Mouse (Mus musculus) forebrain, embryonic 13.5 days (tissue): ENCODE measurements at regions not wholly inside any gene's neighbourhood (a gene's known extent, or its start where the extent isn't known, plus 50 kb on each side); places are given as distances from the start of the nearest gene placed in this dataset.

Experiments used
- ATAC-seq: fragments of 200-750 bp; cut with Nextera tagmentation; 2 replicates; pipeline ENCODE4 v1.8.0; 2017
- H3K27ac ChIP-seq: fragments of 300-500 bp; sonication (generic); 2 replicates; pipeline ENCODE4 v1.5.1; 2015; ENCODE audit warnings: inconsistent platforms, mild to moderate bottlenecking, moderate library complexity
- H3K27me3 ChIP-seq: fragments of 300-500 bp; sonication (generic); 2 replicates; pipeline ENCODE4 v1.6.1; 2015; ENCODE audit warnings: mild to moderate bottlenecking, inconsistent platforms
- H3K36me3 ChIP-seq: fragments of 300-500 bp; sonication (generic); 2 replicates; pipeline ENCODE4 v1.6.1; 2015; ENCODE audit warnings: mild to moderate bottlenecking, inconsistent platforms; ENCODE audit not compliant: poor library complexity, severe bottlenecking
- H3K4me1 ChIP-seq: fragments of 300-500 bp; sonication (generic); 2 replicates; pipeline ENCODE4 v1.6.1; 2015; ENCODE audit warnings: inconsistent platforms
- H3K4me2 ChIP-seq: fragments of 300-500 bp; sonication (generic); 2 replicates; pipeline ENCODE4 v1.6.1; 2015; ENCODE audit warnings: inconsistent platforms, mild to moderate bottlenecking, moderate library complexity
- H3K4me3 ChIP-seq: fragments of 300-500 bp; sonication (generic); 2 replicates; pipeline ENCODE4 v1.5.1; 2015; ENCODE audit warnings: mild to moderate bottlenecking, inconsistent platforms
- H3K9ac ChIP-seq: fragments of 300-500 bp; sonication (generic); 2 replicates; pipeline ENCODE4 v1.6.1; 2015; ENCODE audit warnings: mild to moderate bottlenecking, inconsistent platforms
- H3K9me3 ChIP-seq: fragments of 300-500 bp; sonication (generic); replicated peaks from 2 replicates; pipeline ENCODE4 v1.6.1; 2016; ENCODE audit warnings: inconsistent platforms
- WGBS: fragments of 180-500 bp; shearing (Covaris S2); methylation state at CpG from one replicate; pipeline ENCODE4 v1.1.7; 2015; 5-methylcytosine and 5-hydroxymethylcytosine counted together

DNA sequence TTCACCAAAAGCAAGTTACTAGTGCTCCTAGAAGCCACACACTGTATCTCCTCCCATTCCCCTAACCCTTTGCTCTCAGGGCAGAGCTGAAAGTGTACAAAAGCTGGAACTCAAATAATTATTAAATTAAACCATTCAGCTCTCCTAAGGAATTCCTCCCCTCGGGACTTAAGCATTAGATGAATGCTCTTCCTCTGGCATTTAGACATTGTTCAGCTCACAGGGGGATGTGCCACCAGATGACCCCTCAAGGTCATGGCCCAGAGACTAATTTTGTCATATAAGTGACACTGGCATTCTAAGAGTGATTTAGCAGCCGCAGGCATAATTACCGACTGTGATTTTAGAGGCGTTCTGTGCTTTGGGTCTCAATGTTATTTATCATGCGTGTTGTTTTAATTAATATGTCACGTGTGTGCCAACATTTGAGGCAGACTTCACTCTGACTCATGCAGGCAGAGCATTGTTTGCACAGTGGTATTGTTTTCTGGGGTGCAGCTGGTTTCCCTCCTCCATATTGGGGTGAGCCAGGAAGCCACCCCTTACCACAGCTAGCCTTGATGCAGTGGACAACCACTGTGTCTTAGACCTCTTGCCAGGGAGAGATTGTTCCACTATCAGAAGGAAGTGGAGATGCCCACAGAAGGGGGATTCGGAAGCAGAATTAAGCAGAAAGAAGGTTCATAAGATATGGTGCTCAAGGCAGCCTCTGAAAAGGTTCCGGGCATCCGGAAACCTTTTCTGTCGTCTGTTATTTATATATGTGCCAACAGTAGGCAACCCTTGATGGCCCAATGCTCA lies 748.9 kb upstream of the Car8 start:
- WGBS = 48% methylated on average over 10 of the region's 10 CpGs
- 0 out of 2 replicates have a peak, but pooled peaks cover 4% of the 10 kb centered on the region for H3K27me3 ChIP-seq
- no peaks in the 10 kb centered on the region for H3K9me3 ChIP-seq
- H3K36me3 ChIP-seq = no peaks in the 10 kb centered on the region
- no peak overlapping the region for H3K9ac ChIP-seq
- no peak overlapping the region for H3K4me2 ChIP-seq
- peaks cover 41% of the 10 kb centered on the region for H3K4me1 ChIP-seq
- H3K27ac ChIP-seq = no peak overlapping the region
- ATAC-seq = no peak
- no peak overlapping the region for H3K4me3 ChIP-seq

DNA sequence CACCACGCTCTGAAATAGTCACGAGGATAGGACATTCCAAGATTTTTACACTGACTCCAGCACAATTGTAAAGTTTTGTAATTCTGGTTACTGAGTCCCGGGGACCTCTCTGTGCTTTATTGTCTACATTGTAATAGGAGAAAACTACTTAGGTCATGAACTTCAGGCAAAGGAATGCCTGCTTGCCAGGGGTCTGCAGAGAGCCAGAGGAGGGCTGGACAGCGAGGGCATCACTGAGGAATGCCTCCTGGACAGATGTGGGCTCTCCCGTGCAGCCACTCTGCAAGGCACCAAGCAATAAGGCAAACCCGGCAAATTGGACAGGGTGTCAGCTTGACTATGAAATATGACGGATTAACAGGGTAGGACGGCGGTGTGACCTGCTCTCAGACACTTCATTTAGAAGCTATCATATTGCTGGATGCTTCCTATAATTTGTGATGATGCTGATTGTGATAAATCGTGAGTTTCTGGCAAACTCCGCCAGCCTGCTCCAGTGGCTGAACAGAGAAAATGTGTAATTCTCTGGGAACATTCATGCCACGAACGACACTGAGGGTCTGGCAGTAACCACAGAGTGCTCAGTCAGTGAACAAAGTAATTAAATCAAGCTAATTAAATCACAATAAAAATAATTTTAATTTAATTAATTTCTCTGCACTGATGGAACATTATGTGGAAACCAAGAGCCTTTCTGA lies 747.7 kb upstream of the Car8 start:
- no peak for ATAC-seq
- Histone ChIP-seq H3K4me3 (no peak overlapping the region), H3K4me2 (no peak overlapping the region), H3K36me3 (no peaks in the 10 kb centered on the region), H3K9me3 (no peaks in the 10 kb centered on the region), H3K9ac (no peak overlapping the region), H3K27me3 (0 out of 2 replicates have a peak, but pooled peaks cover 4% of the 10 kb centered on the region), H3K27ac (no peak overlapping the region), H3K4me1 (peaks cover 41% of the 10 kb centered on the region)
- WGBS = 38% methylated on average over 13 of the region's 13 CpGs

DNA sequence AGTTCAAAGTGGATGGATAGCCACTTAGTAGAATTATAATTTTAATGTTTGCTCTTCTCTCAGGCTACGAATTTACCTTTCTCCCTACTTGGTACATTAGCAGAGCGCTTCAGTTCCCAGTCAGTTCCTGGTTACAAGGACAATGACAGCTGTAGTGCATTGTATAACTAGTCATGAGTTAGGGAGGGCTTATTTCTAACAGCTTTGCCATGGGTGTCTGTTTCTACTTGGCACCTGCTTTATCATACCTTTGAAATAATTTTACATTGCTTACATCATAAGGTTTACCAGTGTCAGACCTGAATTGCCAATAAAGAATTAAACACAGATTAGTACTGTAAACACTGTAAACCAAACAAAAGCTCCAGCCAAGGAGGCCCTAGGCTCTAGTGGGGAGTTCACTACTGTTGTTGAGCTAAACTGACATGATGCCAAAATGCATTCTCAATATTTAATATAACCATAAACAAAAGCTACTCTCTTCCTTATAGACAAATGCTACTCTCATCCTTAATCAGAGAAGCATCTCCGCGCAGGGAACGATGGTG lies 745.3 kb upstream of the Car8 start:
- H3K4me2 ChIP-seq = no peak overlapping the region
- WGBS = 92% methylated on average over 5 of the region's 5 CpGs
- H3K27ac ChIP-seq = no peak overlapping the region
- H3K4me1 ChIP-seq = peaks cover 24% of the 10 kb centered on the region
- ATAC-seq = no peak
- H3K27me3 ChIP-seq = 0 out of 2 replicates have a peak, but pooled peaks cover 4% of the 10 kb centered on the region
- H3K9me3 ChIP-seq = no peaks in the 10 kb centered on the region
- no peak overlapping the region for H3K4me3 ChIP-seq
- H3K9ac ChIP-seq = no peak overlapping the region
- H3K36me3 ChIP-seq = no peaks in the 10 kb centered on the region

DNA sequence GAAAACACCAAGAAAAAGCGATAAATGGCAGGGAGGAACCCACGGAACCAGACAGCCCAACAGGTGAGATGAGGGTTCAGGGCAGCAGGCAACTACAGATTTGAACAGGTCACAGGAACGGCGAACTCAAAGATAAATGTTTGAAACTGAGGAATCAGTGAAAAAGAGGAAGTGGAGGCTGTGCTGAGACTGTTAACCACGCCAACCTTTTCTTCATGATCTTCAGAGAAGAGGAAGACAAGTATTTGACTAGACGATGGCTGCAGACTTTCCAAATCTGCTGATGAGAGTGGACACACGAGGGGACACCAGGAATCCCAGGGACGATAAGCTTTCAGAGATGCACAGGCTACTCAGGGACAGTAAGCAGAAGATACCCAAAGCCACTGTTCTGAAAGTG lies 740.1 kb upstream of the Car8 start:
- Histone ChIP-seq H3K9ac (no peak overlapping the region), H3K4me1 (no peaks in the 10 kb centered on the region), H3K27me3 (no peaks in the 10 kb centered on the region), H3K4me3 (no peak overlapping the region), H3K27ac (no peak overlapping the region), H3K36me3 (no peaks in the 10 kb centered on the region), H3K9me3 (0 out of 2 replicates have a peak, but pooled peaks cover 3% of the 10 kb centered on the region), H3K4me2 (no peak overlapping the region)
- WGBS = 93% methylated on average over 8 of the region's 8 CpGs
- ATAC-seq = no peak

GRCm38 (mm10) chr4:8969951-8970455 lies 731.2 kb upstream of the Car8 start:
- Histone ChIP-seq H3K36me3 (no peaks in the 10 kb centered on the region), H3K4me3 (no peak overlapping the region), H3K4me2 (no peak overlapping the region), H3K4me1 (no peaks in the 10 kb centered on the region), H3K27me3 (no peaks in the 10 kb centered on the region), H3K9ac (no peak overlapping the region), H3K27ac (no peak overlapping the region), H3K9me3 (0 out of 2 replicates have a peak, but pooled peaks cover 4% of the 10 kb centered on the region)
- 95% methylated on average over 5 of the region's 5 CpGs for WGBS
- no peak for ATAC-seq

DNA sequence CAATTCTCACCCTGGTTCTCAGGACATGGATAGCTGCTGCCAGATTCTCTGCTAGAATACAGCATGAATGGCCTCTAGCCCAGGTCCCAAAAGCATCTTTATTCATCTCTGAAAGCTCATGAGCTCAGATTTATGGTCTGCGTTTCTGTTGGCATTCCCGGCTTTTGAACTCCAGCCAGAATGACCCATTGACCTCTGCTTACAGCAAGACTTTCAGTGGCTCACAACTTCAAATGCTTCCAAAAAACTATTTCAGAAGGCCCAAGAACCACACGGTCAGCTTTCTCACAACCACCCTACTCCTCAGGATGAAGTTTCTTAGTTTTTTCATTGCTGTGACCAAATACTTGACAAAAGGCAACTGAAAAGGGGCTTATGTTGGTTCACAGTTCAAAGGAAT lies 729.9 kb upstream of the Car8 start:
- Histone ChIP-seq H3K36me3 (no peaks in the 10 kb centered on the region), H3K27ac (no peak overlapping the region), H3K4me1 (no peaks in the 10 kb centered on the region), H3K27me3 (no peaks in the 10 kb centered on the region), H3K9me3 (0 out of 2 replicates have a peak, but pooled peaks cover 3% of the 10 kb centered on the region), H3K4me3 (no peak overlapping the region), H3K9ac (no peak overlapping the region), H3K4me2 (no peak overlapping the region)
- ATAC-seq = no peak
- WGBS = 37% methylated on average over 3 of the region's 3 CpGs

DNA sequence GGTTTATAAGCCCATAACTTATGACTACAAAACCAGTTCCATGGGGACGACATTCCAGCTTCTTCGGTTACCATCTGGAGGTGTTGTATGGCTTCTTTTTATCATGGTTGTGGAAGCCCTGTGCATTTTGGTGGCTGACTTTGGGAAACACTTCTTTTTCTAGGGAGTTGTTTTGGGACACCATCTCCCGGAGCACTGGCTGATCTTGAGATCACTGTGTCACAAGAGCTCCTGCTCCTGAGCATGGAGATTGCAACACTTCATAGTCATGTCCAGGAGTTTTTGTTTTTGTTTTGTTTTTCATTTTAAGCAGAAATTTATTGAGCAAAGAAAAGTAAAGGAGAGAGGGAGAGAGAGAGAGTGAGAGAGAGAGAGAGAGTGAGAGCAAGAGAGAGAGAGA lies 729.1 kb upstream of the Car8 start:
- Histone ChIP-seq H3K27ac (no peak overlapping the region), H3K27me3 (no peaks in the 10 kb centered on the region), H3K4me3 (no peak overlapping the region), H3K4me1 (no peaks in the 10 kb centered on the region; the same call in 1 of the 2 replicates), H3K9ac (no peak overlapping the region), H3K9me3 (0 out of 2 replicates have a peak, but pooled peaks cover under 1% of the 10 kb centered on the region), H3K36me3 (no peaks in the 10 kb centered on the region), H3K4me2 (no peak overlapping the region)
- WGBS = 93% methylated on average over 3 of the region's 3 CpGs
- no peak for ATAC-seq

GRCm38 (mm10) chr4:8965563-8965962 lies 726.7 kb upstream of the Car8 start:
- Histone ChIP-seq H3K9ac (no peak overlapping the region), H3K27ac (no peak overlapping the region), H3K4me3 (no peak overlapping the region), H3K4me1 (peaks cover 6% of the 10 kb centered on the region; the same call in 1 of the 2 replicates), H3K9me3 (no peaks in the 10 kb centered on the region), H3K4me2 (no peak overlapping the region), H3K36me3 (no peaks in the 10 kb centered on the region), H3K27me3 (no peaks in the 10 kb centered on the region)
- no peak for ATAC-seq
- 93% methylated on average over 5 of the region's 5 CpGs for WGBS

- Histone ChIP-seq H3K27me3 (0 out of 2 replicates have a peak, but pooled peaks cover 2% of the 10 kb centered on the region), H3K36me3 (no peaks in the 10 kb centered on the region), H3K4me1 (peaks cover 11% of the 10 kb centered on the region), H3K4me2 (no peak overlapping the region), H3K9me3 (no peaks in the 10 kb centered on the region), H3K27ac (no peak overlapping the region), H3K9ac (no peak overlapping the region), H3K4me3 (no peak overlapping the region)
- ATAC-seq = no peak
- WGBS = 71% methylated on average over 9 of the region's 9 CpGs
Measured at GRCm38 (mm10) chr4:8962959-8963572, 724.2 kb upstream of the Car8 start.

- Histone ChIP-seq H3K27me3 (0 out of 2 replicates have a peak, but pooled peaks cover 2% of the 10 kb centered on the region), H3K4me3 (no peak overlapping the region), H3K4me2 (no peak overlapping the region), H3K4me1 (peaks cover 23% of the 10 kb centered on the region), H3K9me3 (no peaks in the 10 kb centered on the region), H3K27ac (no peak overlapping the region), H3K36me3 (no peaks in the 10 kb centered on the region), H3K9ac (no peak overlapping the region)
- WGBS = 84% methylated on average over 6 of the region's 6 CpGs
- ATAC-seq = no peak
Measured at GRCm38 (mm10) chr4:8961851-8962250, 723.0 kb upstream of the Car8 start.

DNA sequence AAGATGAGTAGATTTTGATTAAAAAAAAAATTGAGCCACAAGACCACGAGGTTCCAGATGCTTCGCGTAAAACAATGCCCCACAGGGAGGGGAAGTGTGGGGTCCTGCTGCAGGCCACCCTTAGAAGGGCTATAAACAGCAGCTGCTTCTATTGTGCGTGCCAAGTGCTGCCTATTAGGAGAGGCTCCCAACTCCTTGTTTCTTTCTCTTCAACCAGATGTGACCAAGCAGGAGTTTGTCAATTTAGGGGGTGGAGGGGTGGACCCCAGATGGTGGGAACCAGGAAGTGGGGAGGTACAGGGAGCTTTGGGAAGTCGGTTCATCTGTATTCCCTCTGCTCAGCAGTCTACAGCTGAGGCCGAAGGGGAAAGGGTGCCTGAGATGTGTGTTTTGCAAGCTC lies 718.9 kb upstream of the Car8 start:
- H3K9me3 ChIP-seq = 0 out of 2 replicates have a peak, but pooled peaks cover 7% of the 10 kb centered on the region
- 13% methylated on average over 6 of the region's 6 CpGs for WGBS
- 0 out of 2 replicates have a peak, but pooled peaks cover 2% of the 10 kb centered on the region for H3K27me3 ChIP-seq
- no peaks in the 10 kb centered on the region for H3K36me3 ChIP-seq
- ATAC-seq = peak; percentile 61; the same call in 1 of the 2 replicates
- H3K4me2 ChIP-seq = no peak overlapping the region
- H3K27ac ChIP-seq = peak overlapping the region; percentile 45
- no peak overlapping the region for H3K4me3 ChIP-seq
- no peak overlapping the region for H3K9ac ChIP-seq
- peaks cover 54% of the 10 kb centered on the region for H3K4me1 ChIP-seq
